Mouse (Mus musculus) midbrain, embryonic 11.5 days (tissue): ENCODE results near the gene Mettl13. TPM values are rescaled to one million over a fixed set of nuclear protein-coding genes. Genes with fewer than 3 reads are reported as not detected.

Experiments used
- ATAC-seq: fragments of 200-750 bp; cut with Nextera tagmentation; 2 replicates; pipeline ENCODE4 v1.8.0; 2017; ENCODE audit warnings: moderate TSS enrichment, moderate library complexity; ENCODE audit not compliant: low FRiP score
- DNase-seq: peaks from one replicate; pipeline ENCODE4 v3.0.0; 2015; ENCODE audit warnings: low spot score; ENCODE audit errors: missing footprints
- H3K27ac ChIP-seq: fragments of 300-500 bp; sonication (generic); 2 replicates; pipeline ENCODE4 v1.5.1; 2014; ENCODE audit warnings: low read depth, low read length
- H3K27me3 ChIP-seq: fragments of 300-500 bp; sonication (generic); 2 replicates; pipeline ENCODE4 v1.6.1; 2014; ENCODE audit warnings: mild to moderate bottlenecking, low read length, moderate library complexity, mixed read lengths; ENCODE audit not compliant: control insufficient read depth, insufficient read depth
- H3K36me3 ChIP-seq: fragments of 300-500 bp; sonication (generic); 2 replicates; pipeline ENCODE4 v1.6.1; 2014; ENCODE audit warnings: mild to moderate bottlenecking, low read length, moderate library complexity, mixed read lengths; ENCODE audit not compliant: control insufficient read depth, insufficient read depth
- H3K4me1 ChIP-seq: fragments of 300-500 bp; sonication (generic); 2 replicates; pipeline ENCODE4 v1.6.1; 2014; ENCODE audit warnings: low read length; ENCODE audit not compliant: control insufficient read depth, insufficient read depth
- H3K4me2 ChIP-seq: fragments of 300-500 bp; sonication (generic); 2 replicates; pipeline ENCODE4 v1.6.1; 2014; ENCODE audit warnings: mild to moderate bottlenecking, moderate library complexity
- H3K4me3 ChIP-seq: fragments of 300-500 bp; sonication (generic); 2 replicates; pipeline ENCODE4 v1.5.1; 2014; ENCODE audit warnings: low read depth, low read length
- H3K9ac ChIP-seq: fragments of 300-500 bp; sonication (generic); 2 replicates; pipeline ENCODE4 v1.6.1; 2014; ENCODE audit warnings: low read length
- H3K9me3 ChIP-seq: fragments of 300-500 bp; sonication (generic); 2 replicates; pipeline ENCODE4 v1.6.1; 2016; ENCODE audit warnings: low read length; ENCODE audit not compliant: control insufficient read depth
- WGBS: fragments of 180-500 bp; shearing (Covaris S2); extraction: QIAGEN DNeasy Blood & Tissue Kit; methylation state at CpG from one replicate; pipeline ENCODE4 v1.1.7; 2014; 5-methylcytosine and 5-hydroxymethylcytosine counted together
- polyA plus RNA-seq: library from polyadenylated mRNA; unstranded; fragments of >200 nt; fragmentation: Nextera tagmentation; extraction: Ambion mirVana; gene quantifications from 2 replicates; pipeline ENCODE4 v1.2.1, GENCODE M21; 2014

Gene Mettl13
- polyA plus RNA-seq, 1 experiment from 2014 or later, result 13.9 TPM

DNA sequence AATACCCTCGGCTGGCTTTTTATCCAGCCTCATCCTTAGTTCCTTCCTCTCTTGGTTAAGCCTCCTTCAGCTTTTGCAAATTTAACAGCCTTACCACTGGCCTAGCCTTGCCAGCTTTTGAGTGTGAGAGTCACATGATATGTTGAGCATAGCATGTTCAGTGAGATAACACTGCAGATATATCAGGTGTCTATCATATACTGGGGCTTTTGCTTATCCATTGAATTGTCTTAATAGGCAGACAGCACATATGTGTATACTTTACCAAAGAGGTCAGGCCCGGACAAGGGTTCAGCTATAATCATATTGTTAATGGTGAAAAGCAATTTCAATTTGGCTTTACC, 38.4 kb downstream of the Mettl13 start:
- H3K9me3 ChIP-seq, result no peaks in the 10 kb centered on the region
- ATAC-seq (no peak), DNase-seq (no peak)
- H3K4me1 ChIP-seq, result no peaks in the 10 kb centered on the region
- H3K36me3 ChIP-seq, result no peaks in the 10 kb centered on the region
- H3K9ac ChIP-seq, result no peak overlapping the region
- H3K4me3 ChIP-seq, result no peak overlapping the region
- H3K27me3 ChIP-seq, result no peaks in the 10 kb centered on the region
- 84% methylated on average over 2 of the region's 2 CpGs for WGBS
- no peak overlapping the region for H3K4me2 ChIP-seq
- H3K27ac ChIP-seq, result no peak overlapping the region

DNA sequence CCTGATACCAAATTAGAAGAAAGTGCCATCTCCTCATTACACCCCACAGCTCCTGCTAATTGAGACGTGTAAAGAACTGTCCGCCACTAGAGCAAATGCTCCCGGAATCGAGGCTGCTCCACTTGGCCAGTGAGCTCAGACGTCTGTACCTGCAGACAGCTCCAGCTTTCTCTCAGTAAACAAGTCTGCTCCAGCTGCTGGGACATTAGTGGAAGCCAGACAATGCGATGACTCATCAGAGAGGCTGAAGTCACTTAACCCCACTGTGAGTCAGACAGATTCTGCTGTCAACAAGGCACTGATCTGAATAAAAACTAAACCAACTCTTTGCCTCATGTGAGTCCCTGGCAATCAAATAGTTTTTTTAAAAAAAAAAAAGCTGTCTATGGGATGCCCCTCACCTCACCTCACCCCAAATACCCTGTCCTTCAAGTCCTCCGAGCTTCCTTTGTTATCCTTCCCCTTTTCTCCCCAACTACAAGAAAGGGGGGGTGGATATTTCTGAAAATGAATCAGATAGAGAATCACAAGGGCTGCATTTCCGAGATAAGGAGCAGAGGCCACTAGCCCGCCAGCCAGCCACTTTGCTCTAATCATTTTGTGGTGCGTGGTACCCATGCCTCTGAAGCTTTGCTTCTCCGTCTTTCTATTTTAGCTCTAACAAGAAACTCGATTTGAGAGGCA, 38.9 kb downstream of the Mettl13 start:
- Histone ChIP-seq H3K9ac (no peak overlapping the region), H3K36me3 (no peaks in the 10 kb centered on the region), H3K4me1 (no peaks in the 10 kb centered on the region), H3K4me2 (no peak overlapping the region), H3K27me3 (no peaks in the 10 kb centered on the region), H3K9me3 (no peaks in the 10 kb centered on the region), H3K27ac (no peak overlapping the region), H3K4me3 (no peak overlapping the region)
- 59% methylated on average over 12 of the region's 12 CpGs for WGBS
- no peak for DNase-seq
- 0 out of 2 replicates have a peak, but pooled peaks have one; percentile 9 for ATAC-seq

DNA sequence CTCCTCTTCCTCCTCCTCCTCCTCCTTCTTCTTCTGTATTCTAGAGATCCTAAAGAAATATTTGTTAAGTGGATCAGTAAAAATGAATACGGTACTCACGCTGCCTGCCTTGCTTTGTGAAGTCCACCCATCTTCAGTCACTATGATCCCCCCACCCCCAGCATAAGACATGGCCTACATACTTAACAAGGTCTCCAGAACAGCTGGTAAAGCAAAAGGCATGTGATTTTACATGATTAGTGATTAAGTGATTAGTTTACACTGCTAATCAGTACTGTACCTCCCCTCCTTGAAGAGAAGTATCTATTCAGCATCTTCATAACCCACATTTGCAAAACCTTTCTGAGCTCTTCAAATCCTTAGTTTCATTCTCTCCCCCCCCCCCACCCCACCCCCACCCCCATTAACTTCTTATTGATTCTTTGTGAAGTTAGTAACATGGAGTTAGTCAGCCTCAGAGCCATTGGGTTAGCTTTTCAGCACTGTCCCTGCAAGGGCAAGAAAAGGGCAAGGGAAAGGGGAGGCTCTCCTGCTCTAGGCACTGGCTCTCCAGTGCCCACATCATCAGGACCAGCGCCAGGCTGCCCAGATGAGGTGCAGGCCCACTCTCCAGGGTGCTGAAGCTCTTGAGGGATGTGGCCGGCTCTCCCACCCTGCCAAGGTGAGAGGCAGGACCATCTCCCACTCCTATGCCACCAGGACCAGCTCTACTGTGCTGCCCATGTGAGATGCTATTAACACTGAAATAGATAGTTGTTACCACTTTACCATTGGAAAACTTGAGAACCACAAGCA, 39.9 kb downstream of the Mettl13 start:
- WGBS, result 76% methylated on average over 4 of the region's 4 CpGs
- Histone ChIP-seq H3K27ac (no peak overlapping the region), H3K4me2 (no peak overlapping the region), H3K4me3 (no peak overlapping the region), H3K9me3 (no peaks in the 10 kb centered on the region), H3K27me3 (no peaks in the 10 kb centered on the region), H3K4me1 (no peaks in the 10 kb centered on the region), H3K36me3 (no peaks in the 10 kb centered on the region), H3K9ac (no peak overlapping the region)
- DNase-seq (no peak), ATAC-seq (no peak)

DNA sequence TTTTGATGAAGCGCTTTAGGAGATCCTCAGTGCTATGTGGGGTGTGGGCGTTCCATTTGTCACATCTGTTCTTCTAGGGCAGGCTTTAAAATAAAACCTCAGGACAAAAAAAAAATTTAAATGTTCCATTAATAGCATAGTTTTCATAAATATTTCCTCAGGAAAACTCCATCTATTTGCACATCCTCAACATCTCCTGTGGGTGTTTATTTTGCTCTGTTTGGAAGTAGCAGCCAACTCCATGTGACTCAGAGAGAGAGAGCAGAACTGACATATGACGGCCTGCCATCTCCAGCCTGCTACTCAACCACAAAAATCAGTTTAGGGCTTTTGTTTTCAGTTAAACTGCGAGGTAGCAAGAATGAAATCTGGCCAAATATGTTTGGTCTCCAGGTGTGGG, 41.8 kb downstream of the Mettl13 start:
- Histone ChIP-seq H3K4me1 (no peaks in the 10 kb centered on the region), H3K9ac (no peak overlapping the region), H3K27ac (no peak overlapping the region), H3K4me3 (no peak overlapping the region), H3K4me2 (no peak overlapping the region), H3K9me3 (no peaks in the 10 kb centered on the region), H3K36me3 (no peaks in the 10 kb centered on the region), H3K27me3 (no peaks in the 10 kb centered on the region)
- DNase-seq (no peak), ATAC-seq (no peak)
- 90% methylated on average over 4 of the region's 4 CpGs for WGBS

DNA sequence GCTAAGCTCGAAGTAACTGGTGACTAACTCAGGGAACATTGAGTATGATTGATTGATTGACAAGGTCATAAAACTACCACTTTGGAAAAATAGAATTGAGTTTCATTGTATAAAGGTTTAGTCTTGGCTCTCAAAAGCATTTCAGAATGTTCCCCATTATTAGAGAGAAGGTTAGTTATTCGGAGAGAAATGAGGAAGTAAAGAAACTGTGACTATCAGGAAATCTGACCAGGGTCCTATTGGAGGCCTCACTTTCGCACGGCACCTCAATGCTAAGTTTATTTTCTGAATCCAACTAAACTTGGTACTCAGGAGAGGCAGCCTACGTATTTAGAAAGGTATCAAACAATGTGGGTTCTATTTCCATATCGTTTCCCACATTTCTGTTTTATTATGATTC, 42.7 kb downstream of the Mettl13 start:
- Histone ChIP-seq H3K4me3 (no peak overlapping the region), H3K4me1 (no peaks in the 10 kb centered on the region), H3K4me2 (no peak overlapping the region), H3K9me3 (no peaks in the 10 kb centered on the region), H3K27ac (no peak overlapping the region), H3K27me3 (no peaks in the 10 kb centered on the region), H3K36me3 (no peaks in the 10 kb centered on the region), H3K9ac (no peak overlapping the region)
- no peak for ATAC-seq
- 92% methylated on average over 6 of the region's 6 CpGs for WGBS
- DNase-seq, result no peak

Other genes with a start within 250 kb of the Mettl13 start
- gene Dnm3, start 70.5 kb downstream of the Mettl13 start, polyA plus RNA-seq, result 5.6 and 5.9 TPM in 2 replicates
- 64.4 and 68.2 TPM in 2 replicates for gene Vamp4, start 22.0 kb upstream of the Mettl13 start, polyA plus RNA-seq
- not detected in 2 replicates for gene Myoc, start 90.6 kb upstream of the Mettl13 start, polyA plus RNA-seq
- not detected in 2 replicates for gene Myocos, start 109.7 kb upstream of the Mettl13 start, polyA plus RNA-seq
- 151 and 163 TPM in 2 replicates for gene Prrc2c, start 192.0 kb upstream of the Mettl13 start, polyA plus RNA-seq